Mouse (Mus musculus): Measurements from ENCODE around the gene Wfs1.
"Not testable (repeated sequence)": the region's sequence is repeated elsewhere in the genome, so short reads cannot be mapped to it uniquely, and the experiment has no call there.

DNA sequence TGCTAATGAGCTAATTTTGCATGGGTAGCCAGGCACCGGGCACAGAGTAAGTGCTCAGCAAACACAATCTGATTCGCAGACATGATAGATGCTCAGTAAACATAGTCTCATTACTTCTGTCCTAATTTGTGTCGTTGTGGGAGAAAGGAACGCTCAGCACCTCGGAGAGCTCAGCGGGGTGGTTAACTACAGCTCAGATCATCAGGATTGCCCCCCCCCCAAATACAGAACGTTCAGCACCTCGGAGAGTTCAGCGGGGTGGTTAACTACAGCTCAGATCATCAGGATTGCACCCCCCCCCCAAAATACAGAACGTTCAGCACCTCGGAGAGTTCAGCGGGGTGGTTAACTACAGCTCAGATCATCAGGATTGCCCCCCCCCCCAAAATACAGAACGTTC is 20.8 kb upstream of the Wfs1 start:
- TF ChIP-seq POLR2A (IDR thresholded peaks at IDR 0.05; ENCODE audit: low read depth, low read length); USF2 (conservative IDR thresholded peaks at IDR 0.05; ENCODE audit: low read depth, low read length): not testable (repeated sequence)
